Mouse (Mus musculus) heart, postnatal 0 days (tissue): Measurements from ENCODE around the gene Cmas. TPM values are rescaled to one million over a fixed set of nuclear protein-coding genes. Genes with fewer than 3 reads are reported as not detected.
A peak's percentile ranks its signal among the peaks of the same experiment; 100 is the strongest.

Source experiments
- ATAC-seq: fragments of 200-750 bp; cut with Nextera tagmentation; 2 replicates; pipeline ENCODE4 v1.8.0; 2017; ENCODE audit warnings: low read depth, moderate number of reproducible peaks, moderate library complexity; ENCODE audit not compliant: insufficient read depth
- DNase-seq: peaks from one replicate; pipeline ENCODE4 v3.0.0-alpha.2; 2016; ENCODE audit warnings: low spot score
- H3K27ac ChIP-seq: fragments of 300-500 bp; sonication (generic); 2 replicates; pipeline ENCODE4 v1.5.1; 2014; ENCODE audit warnings: low read depth, mild to moderate bottlenecking
- H3K27me3 ChIP-seq: fragments of 300-500 bp; sonication (generic); 2 replicates; pipeline ENCODE4 v1.6.1; 2014; ENCODE audit warnings: low read length, mixed read lengths; ENCODE audit not compliant: control insufficient read depth, insufficient read depth
- H3K36me3 ChIP-seq: fragments of 300-500 bp; sonication (generic); replicated peaks from 2 replicates; pipeline ENCODE4 v1.6.1; 2014; ENCODE audit warnings: low read length, mixed read lengths; ENCODE audit not compliant: control insufficient read depth, insufficient read depth
- H3K4me1 ChIP-seq: fragments of 300-500 bp; sonication (generic); 2 replicates; pipeline ENCODE4 v1.6.1; 2014; ENCODE audit warnings: antibody characterized with exemption; ENCODE audit not compliant: control insufficient read depth, insufficient read depth
- H3K4me2 ChIP-seq: fragments of 300-500 bp; sonication (generic); 2 replicates; pipeline ENCODE4 v1.6.1; 2014; ENCODE audit warnings: low read depth, mild to moderate bottlenecking, low read length, moderate library complexity
- H3K4me3 ChIP-seq: fragments of 300-500 bp; sonication (generic); 2 replicates; pipeline ENCODE4 v1.5.1; 2014; ENCODE audit warnings: low read depth, low read length
- H3K9ac ChIP-seq: fragments of 300-500 bp; sonication (generic); replicated peaks from 2 replicates; pipeline ENCODE4 v1.6.1; 2014; ENCODE audit warnings: low read depth, low read length, mixed read lengths
- H3K9me3 ChIP-seq: fragments of 300-500 bp; sonication (generic); replicated peaks from 2 replicates; pipeline ENCODE4 v1.6.1; 2016; ENCODE audit warnings: low read length; ENCODE audit not compliant: control insufficient read depth
- CTCF ChIP-seq: IDR thresholded peaks from 2 replicates; pipeline ENCODE4 v1.5.1; 2016; ENCODE audit warnings: antibody characterized with exemption, control low read depth, low read depth
- EP300 ChIP-seq: IDR thresholded peaks from 2 replicates; pipeline ENCODE4 v1.6.1; 2016; ENCODE audit warnings: antibody characterized with exemption, low read depth
- WGBS: fragments of 180-500 bp; shearing (Covaris S2); extraction: QIAGEN DNeasy Blood & Tissue Kit; methylation state at CpG from one replicate; pipeline ENCODE4 v1.1.7; 2014; 5-methylcytosine and 5-hydroxymethylcytosine counted together
- polyA plus RNA-seq: library from polyadenylated mRNA; unstranded; fragments of >200 nt; fragmentation: Nextera tagmentation; extraction: Ambion mirVana; gene quantifications from 2 replicates; pipeline ENCODE4 v1.2.1, GENCODE M21; 2015
- total RNA-seq: library from RNA; depleted of rRNA; stranded (reverse); fragments of >200 nt; gene quantifications from 2 replicates; pipeline ENCODE4 v1.2.3, GENCODE M21; 2014; ENCODE audit warnings: low replicate concordance

Gene Cmas
- total and polyA plus RNA-seq, 2 experiments from 2014 or later: 30.0 to 47.5 TPM

DNA sequence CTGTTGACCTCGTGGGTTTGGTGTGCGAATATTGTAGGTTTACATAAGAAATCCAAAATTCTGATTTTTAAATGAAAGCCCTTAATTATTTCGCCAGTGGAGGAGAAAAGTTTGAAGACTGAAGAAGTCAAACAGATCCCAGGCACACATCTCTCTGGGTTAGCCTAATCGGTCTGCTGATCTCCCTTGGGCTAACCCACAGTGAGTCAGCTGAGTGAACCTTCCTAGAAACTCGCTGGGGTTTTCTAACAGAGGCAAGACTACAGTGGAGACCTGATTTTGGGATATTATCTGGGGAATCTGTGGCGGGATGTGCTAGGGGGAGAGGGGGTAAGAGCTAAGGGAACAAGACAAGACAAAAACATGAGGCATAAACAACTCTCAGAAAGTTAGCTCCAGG, 53.8 kb downstream of the Cmas start:
- Histone ChIP-seq H3K9me3 (no peaks in the 10 kb centered on the region), H3K27ac (no peak overlapping the region), H3K9ac (no peak overlapping the region), H3K36me3 (no peaks in the 10 kb centered on the region), H3K4me3 (no peak overlapping the region), H3K4me1 (no peaks in the 10 kb centered on the region), H3K27me3 (0 out of 2 replicates have a peak, but pooled peaks cover 3% of the 10 kb centered on the region), H3K4me2 (no peak overlapping the region)
- TF ChIP-seq CTCF: no peak
- TF ChIP-seq EP300: no peak
- 64% methylated on average over 6 of the region's 6 CpGs for WGBS
- no peak for DNase-seq
- ATAC-seq: no peak

DNA sequence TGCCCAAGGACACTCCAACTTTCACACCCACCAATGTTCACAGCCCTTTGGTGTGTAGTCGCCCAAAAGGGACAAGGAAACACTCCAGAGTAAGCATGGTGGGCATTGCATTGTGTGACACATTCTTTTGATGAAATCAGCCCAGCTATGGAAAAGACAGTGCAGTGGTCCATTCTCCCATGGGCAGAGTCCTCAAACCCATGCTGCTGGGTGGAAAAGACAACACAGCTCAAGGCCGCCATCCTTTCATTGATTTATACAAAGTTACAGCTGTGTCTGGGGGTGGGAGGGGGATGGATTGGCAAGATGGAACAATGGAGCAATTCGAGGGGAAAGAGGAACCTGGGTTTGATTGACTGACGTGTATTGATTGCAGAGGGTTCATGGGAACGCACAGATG, 56.5 kb downstream of the Cmas start:
- Histone ChIP-seq H3K36me3 (no peaks in the 10 kb centered on the region), H3K9me3 (no peaks in the 10 kb centered on the region), H3K27me3 (0 out of 2 replicates have a peak, but pooled peaks cover 3% of the 10 kb centered on the region), H3K27ac (no peak overlapping the region), H3K4me2 (no peak overlapping the region), H3K4me3 (no peak overlapping the region), H3K4me1 (no peaks in the 10 kb centered on the region), H3K9ac (no peak overlapping the region)
- 74% methylated on average over 5 of the region's 5 CpGs for WGBS
- TF ChIP-seq CTCF (no peak), EP300 (no peak)
- no peak for DNase-seq
- no peak for ATAC-seq

DNA sequence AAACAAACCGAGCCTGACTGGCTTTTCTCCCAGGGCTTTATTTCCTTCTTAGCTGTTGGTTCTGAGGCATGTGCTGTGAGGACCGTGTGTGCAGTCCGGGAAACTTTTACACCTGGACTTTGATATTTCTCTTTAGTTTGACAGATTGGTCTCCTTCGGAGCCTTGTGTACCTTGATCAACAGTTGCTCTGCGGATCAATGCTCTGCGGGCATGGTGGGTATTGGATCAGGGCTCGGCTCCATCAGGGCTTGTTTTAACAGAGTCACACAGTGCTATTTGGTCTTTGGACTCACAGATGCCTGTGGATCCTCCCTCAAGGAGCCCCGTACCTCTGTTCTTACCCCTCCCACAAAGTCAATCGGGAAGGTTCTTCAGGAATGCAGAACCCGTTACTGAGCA, 57.5 kb downstream of the Cmas start:
- Histone ChIP-seq H3K4me3 (peak overlapping the region; percentile 36; the same call in 1 of the 2 replicates), H3K9me3 (no peaks in the 10 kb centered on the region), H3K27me3 (0 out of 2 replicates have a peak, but pooled peaks cover 3% of the 10 kb centered on the region), H3K36me3 (no peaks in the 10 kb centered on the region), H3K4me2 (peak overlapping the region; percentile 60), H3K4me1 (no peaks in the 10 kb centered on the region), H3K9ac (no peak overlapping the region), H3K27ac (no peak overlapping the region)
- TF ChIP-seq CTCF (no peak), EP300 (no peak)
- WGBS: 60% methylated on average over 10 of the region's 10 CpGs
- no peak for DNase-seq
- no peak for ATAC-seq

DNA sequence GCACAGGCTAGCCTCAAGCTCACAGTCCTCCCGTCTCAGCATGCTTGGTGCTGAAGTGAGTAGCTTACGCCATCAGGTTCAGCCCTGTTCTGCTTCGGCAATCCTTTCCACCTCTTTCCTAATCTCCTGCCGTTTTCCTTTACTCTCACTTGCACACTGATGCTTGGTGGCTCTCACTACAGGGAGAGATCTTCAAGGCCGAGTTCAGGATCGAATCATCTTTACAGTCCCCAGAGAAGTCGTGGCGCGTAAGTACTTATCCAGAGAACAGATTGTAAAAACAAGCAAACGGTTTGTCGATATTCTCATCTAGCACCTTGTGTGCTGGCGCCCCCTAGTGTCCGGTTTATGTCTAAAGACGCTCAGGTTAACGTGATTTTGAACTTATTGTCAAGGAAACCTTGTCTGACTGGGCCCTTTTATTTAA, 58.0 kb downstream of the Cmas start:
- Histone ChIP-seq H3K9ac (no peak overlapping the region), H3K36me3 (no peaks in the 10 kb centered on the region), H3K27ac (no peak overlapping the region), H3K4me2 (peak overlapping the region; percentile 60), H3K9me3 (no peaks in the 10 kb centered on the region), H3K27me3 (0 out of 2 replicates have a peak, but pooled peaks cover 3% of the 10 kb centered on the region), H3K4me3 (peak overlapping the region; percentile 36), H3K4me1 (no peaks in the 10 kb centered on the region)
- DNase-seq: peak; percentile 64
- 2% methylated on average over 15 of the region's 15 CpGs for WGBS
- TF ChIP-seq CTCF: peak; percentile 87
- TF ChIP-seq EP300: no peak
- no peak for ATAC-seq

DNA sequence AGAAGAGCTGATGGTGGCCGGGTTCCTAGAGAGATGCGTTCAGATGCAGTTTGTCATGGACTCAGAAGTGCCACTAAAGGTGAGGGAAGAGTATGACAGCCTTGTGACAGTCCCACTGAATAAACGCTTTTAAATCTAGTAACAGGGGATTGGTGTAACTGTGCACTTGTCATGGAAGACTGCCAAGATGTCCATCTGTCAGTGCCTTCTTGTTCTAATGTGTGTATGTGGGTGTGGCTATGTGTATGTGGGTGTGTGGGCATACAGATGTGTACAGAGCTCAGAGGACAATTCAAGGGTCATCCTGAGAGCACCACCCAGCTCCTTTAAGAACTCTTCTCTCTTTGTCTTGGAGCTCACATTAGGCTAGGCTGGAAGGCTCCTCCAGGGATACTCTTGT, 59.0 kb downstream of the Cmas start:
- Histone ChIP-seq H3K27ac (no peak overlapping the region), H3K9ac (no peak overlapping the region), H3K4me2 (no peak overlapping the region), H3K4me1 (no peaks in the 10 kb centered on the region), H3K36me3 (no peaks in the 10 kb centered on the region), H3K9me3 (no peaks in the 10 kb centered on the region), H3K4me3 (no peak overlapping the region), H3K27me3 (0 out of 2 replicates have a peak, but pooled peaks cover 3% of the 10 kb centered on the region)
- WGBS: 61% methylated on average over 3 of the region's 3 CpGs
- DNase-seq (no peak), ATAC-seq (no peak)
- TF ChIP-seq CTCF (no peak), EP300 (no peak)

DNA sequence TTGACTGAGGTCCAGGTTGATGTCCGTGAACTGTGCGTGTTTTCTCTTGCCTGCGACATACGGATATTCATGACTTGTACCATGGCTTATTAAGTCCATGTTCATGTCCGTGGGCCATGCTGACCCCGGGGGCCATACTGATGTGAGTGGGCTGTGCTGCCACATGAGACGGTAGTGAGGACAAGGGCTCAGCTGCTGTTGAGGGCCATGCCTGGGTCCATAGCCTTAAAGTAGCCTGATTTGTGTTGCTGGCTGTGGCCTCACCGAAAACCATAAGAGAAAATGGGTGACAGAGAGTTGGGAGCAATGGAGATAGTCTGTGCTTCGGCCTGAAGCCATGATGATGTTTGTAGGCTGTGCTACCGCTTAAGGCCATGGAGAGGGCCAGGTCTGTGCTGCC, 61.8 kb downstream of the Cmas start:
- H3K27ac ChIP-seq: no peak overlapping the region

More for the DNA sequence above, 61.8 kb downstream of the Cmas start:
- Histone ChIP-seq H3K9me3 (no peaks in the 10 kb centered on the region), H3K36me3 (no peaks in the 10 kb centered on the region), H3K9ac (no peak overlapping the region), H3K4me1 (no peaks in the 10 kb centered on the region), H3K4me2 (no peak overlapping the region), H3K4me3 (no peak overlapping the region), H3K27me3 (no peaks in the 10 kb centered on the region)
- DNase-seq (no peak), ATAC-seq (no peak)
- WGBS: 89% methylated on average over 10 of the region's 10 CpGs
- no peak for TF ChIP-seq EP300
- TF ChIP-seq CTCF: no peak
